Mouse (Mus musculus) forebrain, embryonic 15.5 days (tissue): ENCODE measurements around the gene Polg2. TPM values are rescaled to one million over a fixed set of nuclear protein-coding genes. Genes with fewer than 3 reads are reported as not detected.

Source experiments
- ATAC-seq: fragments of 200-750 bp; cut with Nextera tagmentation; replicated peaks from 2 replicates; pipeline ENCODE4 v1.8.0; 2017; ENCODE audit warnings: mild to moderate bottlenecking, moderate TSS enrichment, moderate library complexity
- H3K27ac ChIP-seq: fragments of 300-500 bp; sonication (generic); replicated peaks from 2 replicates; pipeline ENCODE4 v1.5.1; 2015; ENCODE audit warnings: mild to moderate bottlenecking, inconsistent platforms
- H3K27me3 ChIP-seq: fragments of 300-500 bp; sonication (generic); 2 replicates; pipeline ENCODE4 v1.6.1; 2015; ENCODE audit warnings: inconsistent platforms
- H3K36me3 ChIP-seq: fragments of 300-500 bp; sonication (generic); 2 replicates; pipeline ENCODE4 v1.6.1; 2015; ENCODE audit warnings: mild to moderate bottlenecking, inconsistent platforms
- H3K4me1 ChIP-seq: fragments of 300-500 bp; sonication (generic); 2 replicates; pipeline ENCODE4 v1.6.1; 2015; ENCODE audit warnings: inconsistent platforms
- H3K4me2 ChIP-seq: fragments of 300-500 bp; sonication (generic); replicated peaks from 2 replicates; pipeline ENCODE4 v1.6.1; 2015; ENCODE audit warnings: mild to moderate bottlenecking, inconsistent platforms
- H3K4me3 ChIP-seq: fragments of 300-500 bp; sonication (generic); 2 replicates; pipeline ENCODE4 v1.5.1; 2015; ENCODE audit warnings: mild to moderate bottlenecking, inconsistent platforms
- H3K9ac ChIP-seq: fragments of 300-500 bp; sonication (generic); replicated peaks from 2 replicates; pipeline ENCODE4 v1.6.1; 2015; ENCODE audit warnings: mild to moderate bottlenecking, inconsistent platforms
- H3K9me3 ChIP-seq: fragments of 300-500 bp; sonication (generic); 2 replicates; pipeline ENCODE4 v1.6.1; 2016; ENCODE audit warnings: inconsistent platforms
- WGBS: fragments of 180-500 bp; shearing (Covaris S2); methylation state at CpG from one replicate; pipeline ENCODE4 v1.1.7; 2015; ENCODE audit warnings: mixed read lengths; 5-methylcytosine and 5-hydroxymethylcytosine counted together
- polyA plus RNA-seq: library from polyadenylated mRNA; unstranded; fragments of >200 nt; fragmentation: Nextera tagmentation; extraction: Ambion mirVana; gene quantifications from 2 replicates; pipeline ENCODE4 v1.2.1, GENCODE M21; 2015

The Polg2 gene
- polyA plus RNA-seq, 1 experiment from 2014 or later, result 11.0 TPM

GRCm38 (mm10) chr11:106777395-106777794 is 1.9 kb downstream of the Polg2 start:
- peaks cover 58% of the 10 kb centered on the region for H3K36me3 ChIP-seq
- no peak overlapping the region for H3K4me3 ChIP-seq
- no peak overlapping the region for H3K4me2 ChIP-seq
- peaks cover 25% of the 10 kb centered on the region for H3K4me1 ChIP-seq
- WGBS, result 95% methylated on average over 3 of the region's 3 CpGs
- no peak for ATAC-seq
- H3K27ac ChIP-seq, result no peak overlapping the region
- H3K9ac ChIP-seq, result 0 out of 2 replicates have a peak overlapping the region, but pooled peaks have one; percentile 10
- no peaks in the 10 kb centered on the region for H3K27me3 ChIP-seq
- H3K9me3 ChIP-seq, result no peaks in the 10 kb centered on the region

- no peak overlapping the region for H3K4me2 ChIP-seq
- no peaks in the 10 kb centered on the region for H3K9me3 ChIP-seq
- no peaks in the 10 kb centered on the region for H3K27me3 ChIP-seq
- WGBS, result 97% methylated on average over 4 of the region's 4 CpGs
- H3K9ac ChIP-seq, result no peak overlapping the region
- no peak overlapping the region for H3K4me3 ChIP-seq
- no peak for ATAC-seq
- H3K36me3 ChIP-seq, result peaks cover 58% of the 10 kb centered on the region
- H3K27ac ChIP-seq, result no peak overlapping the region
- peaks cover 25% of the 10 kb centered on the region for H3K4me1 ChIP-seq
These were observed 2.4 kb downstream of the Polg2 start for GRCm38 (mm10) chr11:106776960-106777359.

GRCm38 (mm10) chr11:106773061-106773460 is 6.3 kb downstream of the Polg2 start:
- ATAC-seq, result no peak
- Histone ChIP-seq H3K9me3 (no peaks in the 10 kb centered on the region), H3K9ac (no peak overlapping the region), H3K4me3 (no peak overlapping the region), H3K36me3 (peaks cover 55% of the 10 kb centered on the region), H3K4me1 (0 out of 2 replicates have a peak, but pooled peaks cover 3% of the 10 kb centered on the region), H3K27ac (no peak overlapping the region), H3K27me3 (no peaks in the 10 kb centered on the region), H3K4me2 (no peak overlapping the region)
- WGBS, result 91% methylated on average over 9 of the region's 9 CpGs

GRCm38 (mm10) chr11:106770195-106770974 is 9.0 kb downstream of the Polg2 start:
- Histone ChIP-seq H3K9me3 (no peaks in the 10 kb centered on the region), H3K4me3 (no peak overlapping the region), H3K27ac (no peak overlapping the region), H3K27me3 (no peaks in the 10 kb centered on the region), H3K4me2 (no peak overlapping the region), H3K9ac (no peak overlapping the region), H3K36me3 (peaks cover 64% of the 10 kb centered on the region), H3K4me1 (no peaks in the 10 kb centered on the region)
- no peak for ATAC-seq
- WGBS, result 98% methylated on average over 9 of the region's 9 CpGs

- Histone ChIP-seq H3K9ac (no peak overlapping the region), H3K36me3 (peaks cover 35% of the 10 kb centered on the region), H3K27ac (no peak overlapping the region), H3K27me3 (no peaks in the 10 kb centered on the region), H3K4me3 (no peak overlapping the region), H3K4me2 (no peak overlapping the region), H3K4me1 (no peaks in the 10 kb centered on the region), H3K9me3 (no peaks in the 10 kb centered on the region)
- no peak for ATAC-seq
- WGBS, result 94% methylated on average over 4 of the region's 4 CpGs
These were observed 11.8 kb downstream of the Polg2 start for GRCm38 (mm10) chr11:106767516-106767915.

GRCm38 (mm10) chr11:106766611-106767162 is 12.7 kb downstream of the Polg2 start:
- no peaks in the 10 kb centered on the region for H3K27me3 ChIP-seq
- 90% methylated on average over 4 of the region's 4 CpGs for WGBS
- H3K36me3 ChIP-seq, result peaks cover 29% of the 10 kb centered on the region

GRCm38 (mm10) chr11:106762800-106763185 is 16.5 kb downstream of the Polg2 start:
- no peaks in the 10 kb centered on the region for H3K9me3 ChIP-seq
- H3K4me2 ChIP-seq, result no peak overlapping the region
- H3K36me3 ChIP-seq, result peaks cover 13% of the 10 kb centered on the region
- H3K27me3 ChIP-seq, result no peaks in the 10 kb centered on the region
- no peak overlapping the region for H3K27ac ChIP-seq
- H3K9ac ChIP-seq, result no peak overlapping the region
- H3K4me3 ChIP-seq, result no peak overlapping the region
- no peaks in the 10 kb centered on the region for H3K4me1 ChIP-seq
- WGBS, result 78% methylated on average over 9 of the region's 9 CpGs
- ATAC-seq, result no peak

More at GRCm38 (mm10) chr11:106766611-106767162, 12.7 kb downstream of the Polg2 start:
- Histone ChIP-seq H3K27ac (no peak overlapping the region), H3K9me3 (no peaks in the 10 kb centered on the region), H3K9ac (no peak overlapping the region), H3K4me3 (no peak overlapping the region), H3K4me1 (no peaks in the 10 kb centered on the region), H3K4me2 (no peak overlapping the region)
- ATAC-seq, result no peak

GRCm38 (mm10) chr11:106762139-106762799 is 17.1 kb downstream of the Polg2 start:
- H3K9ac ChIP-seq, result no peak overlapping the region
- H3K4me2 ChIP-seq, result no peak overlapping the region
- no peaks in the 10 kb centered on the region for H3K27me3 ChIP-seq
- no peaks in the 10 kb centered on the region for H3K9me3 ChIP-seq
- 60% methylated on average over 5 of the region's 5 CpGs for WGBS
- H3K27ac ChIP-seq, result no peak overlapping the region
- H3K4me3 ChIP-seq, result no peak overlapping the region
- ATAC-seq, result no peak
- H3K36me3 ChIP-seq, result peaks cover 8% of the 10 kb centered on the region
- no peaks in the 10 kb centered on the region for H3K4me1 ChIP-seq

GRCm38 (mm10) chr11:106760511-106760910 is 18.8 kb downstream of the Polg2 start:
- ATAC-seq, result no peak
- Histone ChIP-seq H3K36me3 (no peaks in the 10 kb centered on the region), H3K9me3 (no peaks in the 10 kb centered on the region), H3K4me1 (no peaks in the 10 kb centered on the region), H3K9ac (no peak overlapping the region), H3K27ac (no peak overlapping the region), H3K27me3 (no peaks in the 10 kb centered on the region), H3K4me3 (no peak overlapping the region), H3K4me2 (no peak overlapping the region)
- WGBS, result 91% methylated on average over 5 of the region's 5 CpGs

GRCm38 (mm10) chr11:106759028-106759427 is 20.3 kb downstream of the Polg2 start:
- Histone ChIP-seq H3K4me3 (no peak overlapping the region), H3K36me3 (no peaks in the 10 kb centered on the region), H3K4me2 (no peak overlapping the region), H3K9ac (no peak overlapping the region), H3K9me3 (no peaks in the 10 kb centered on the region), H3K4me1 (no peaks in the 10 kb centered on the region), H3K27me3 (no peaks in the 10 kb centered on the region), H3K27ac (no peak overlapping the region)
- ATAC-seq, result no peak
- 97% methylated on average over 3 of the region's 3 CpGs for WGBS

- H3K36me3 ChIP-seq, result no peaks in the 10 kb centered on the region
- no peaks in the 10 kb centered on the region for H3K9me3 ChIP-seq
These were observed 23.8 kb downstream of the Polg2 start for GRCm38 (mm10) chr11:106755583-106755982.

GRCm38 (mm10) chr11:106753314-106753713 is 26.0 kb downstream of the Polg2 start:
- H3K4me2 ChIP-seq, result no peak overlapping the region
- H3K36me3 ChIP-seq, result no peaks in the 10 kb centered on the region
- H3K27ac ChIP-seq, result no peak overlapping the region
- H3K4me3 ChIP-seq, result no peak overlapping the region
- 91% methylated on average over 6 of the region's 6 CpGs for WGBS
- ATAC-seq, result no peak
- H3K9ac ChIP-seq, result no peak overlapping the region
- no peaks in the 10 kb centered on the region for H3K27me3 ChIP-seq
- no peaks in the 10 kb centered on the region for H3K4me1 ChIP-seq
- H3K9me3 ChIP-seq, result no peaks in the 10 kb centered on the region

More at GRCm38 (mm10) chr11:106755583-106755982, 23.8 kb downstream of the Polg2 start:
- Histone ChIP-seq H3K27me3 (no peaks in the 10 kb centered on the region), H3K27ac (no peak overlapping the region), H3K9ac (no peak overlapping the region), H3K4me1 (no peaks in the 10 kb centered on the region), H3K4me3 (no peak overlapping the region), H3K4me2 (no peak overlapping the region)
- WGBS, result 20% methylated on average over 5 of the region's 5 CpGs
- no peak for ATAC-seq
